Mouse (Mus musculus): ENCODE measurements around the gene Mtrr. TPM values are rescaled to one million over a fixed set of nuclear protein-coding genes. Genes with fewer than 3 reads are reported as not detected.
A peak's percentile ranks its signal among the peaks of the same experiment; 100 is the strongest.
"Not testable (repeated sequence)": the region's sequence is repeated elsewhere in the genome, so short reads cannot be mapped to it uniquely, and the experiment has no call there.

The Mtrr gene
- polyA plus RNA-seq, 1 experiment, result 7.7 TPM

GRCm38 (mm10) chr13:68572247-68572646 is 9.7 kb downstream of the Mtrr start:
- Histone ChIP-seq H3K27ac (ENCODE audit: insufficient read depth, low read length) (no peak overlapping the region), H3K4me1 (ENCODE audit: control insufficient read depth, insufficient read depth, insufficient read length) (no peaks in the 10 kb centered on the region), H3K27me3 (ENCODE audit: control insufficient read depth, insufficient read depth, low read length) (no peaks in the 10 kb centered on the region), H3K36me3 (ENCODE audit: control insufficient read depth, insufficient read depth, low read length) (peaks cover 18% of the 10 kb centered on the region), H3K4me3 (ENCODE audit: extremely low read depth, insufficient read depth, insufficient read length) (no peak overlapping the region)
- TF ChIP-seq POLR2A (IDR thresholded peaks at IDR 0.05; ENCODE audit: low read depth, low read length) (no peak), CTCF (IDR thresholded peaks at IDR 0.05; ENCODE audit: extremely low read depth, insufficient read depth, insufficient read length, insufficient replicate concordance) (no peak)
- DNase-seq (ENCODE audit: low read depth in 1 of 2, low spot score in 2 of 2), result no peak
- WGBS, result 77% methylated on average over 19 of the region's 19 CpGs

- no peak for DNase-seq (ENCODE audit: low read depth in 1 of 2, low spot score in 2 of 2)
- no peak overlapping the region for H3K27ac ChIP-seq (ENCODE audit: insufficient read depth, low read length)
- H3K4me1 ChIP-seq (ENCODE audit: control insufficient read depth, insufficient read depth, insufficient read length), result no peaks in the 10 kb centered on the region
- no peaks in the 10 kb centered on the region for H3K27me3 ChIP-seq (ENCODE audit: control insufficient read depth, insufficient read depth, low read length)
- TF ChIP-seq POLR2A (IDR thresholded peaks at IDR 0.05; ENCODE audit: low read depth, low read length), result no peak
- peak; percentile 43; the same call in 1 of the 2 replicates for TF ChIP-seq CTCF (IDR thresholded peaks at IDR 0.05; ENCODE audit: extremely low read depth, insufficient read depth, insufficient read length, insufficient replicate concordance)
- 78% methylated on average over 17 of the region's 17 CpGs for WGBS
- H3K36me3 ChIP-seq (ENCODE audit: control insufficient read depth, insufficient read depth, low read length), result peaks cover 20% of the 10 kb centered on the region
- H3K4me3 ChIP-seq (ENCODE audit: extremely low read depth, insufficient read depth, insufficient read length), result no peak overlapping the region
These were observed 12.2 kb downstream of the Mtrr start for GRCm38 (mm10) chr13:68569589-68570336.

DNA sequence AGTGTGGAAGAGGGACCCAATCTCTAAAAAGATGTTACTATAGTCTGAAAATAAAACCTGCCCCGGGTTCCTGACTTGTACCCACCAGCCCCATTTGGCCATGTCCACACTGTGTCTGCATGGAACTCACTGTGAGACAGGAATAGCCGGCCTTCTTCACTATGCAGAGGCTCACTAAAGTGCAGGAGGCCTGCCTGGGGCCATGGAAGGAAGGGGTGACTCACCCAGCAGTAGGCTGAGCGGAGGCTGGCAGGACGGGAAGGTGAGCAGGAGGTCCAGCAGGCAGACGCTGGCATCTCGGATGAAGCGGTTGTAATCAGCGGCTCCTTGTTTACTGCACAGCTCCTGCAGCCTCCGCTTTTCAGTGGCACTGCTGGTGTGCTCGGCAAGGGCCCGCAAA is 13.4 kb downstream of the Mtrr start:
- H3K4me3 ChIP-seq (ENCODE audit: extremely low read depth, insufficient read depth, insufficient read length), result no peak overlapping the region
- H3K4me1 ChIP-seq (ENCODE audit: control insufficient read depth, insufficient read depth, insufficient read length), result no peaks in the 10 kb centered on the region
- WGBS, result 94% methylated on average over 11 of the region's 11 CpGs
- H3K27me3 ChIP-seq (ENCODE audit: control insufficient read depth, insufficient read depth, low read length), result no peaks in the 10 kb centered on the region
- peaks cover 24% of the 10 kb centered on the region for H3K36me3 ChIP-seq (ENCODE audit: control insufficient read depth, insufficient read depth, low read length)
- DNase-seq (ENCODE audit: low read depth in 1 of 2, low spot score in 2 of 2), result no peak
- H3K27ac ChIP-seq (ENCODE audit: insufficient read depth, low read length), result no peak overlapping the region
- no peak for TF ChIP-seq POLR2A (IDR thresholded peaks at IDR 0.05; ENCODE audit: low read depth, low read length)
- no peak for TF ChIP-seq CTCF (IDR thresholded peaks at IDR 0.05; ENCODE audit: extremely low read depth, insufficient read depth, insufficient read length, insufficient replicate concordance)

GRCm38 (mm10) chr13:68568110-68568509 is 13.8 kb downstream of the Mtrr start:
- TF ChIP-seq POLR2A (IDR thresholded peaks at IDR 0.05; ENCODE audit: low read depth, low read length) (no peak), CTCF (IDR thresholded peaks at IDR 0.05; ENCODE audit: extremely low read depth, insufficient read depth, insufficient read length, insufficient replicate concordance) (no peak)
- no peak overlapping the region for H3K27ac ChIP-seq (ENCODE audit: insufficient read depth, low read length)
- H3K36me3 ChIP-seq (ENCODE audit: control insufficient read depth, insufficient read depth, low read length), result peaks cover 27% of the 10 kb centered on the region
- no peak for DNase-seq (ENCODE audit: low read depth in 1 of 2, low spot score in 2 of 2)
- H3K4me3 ChIP-seq (ENCODE audit: extremely low read depth, insufficient read depth, insufficient read length), result no peak overlapping the region
- no peaks in the 10 kb centered on the region for H3K4me1 ChIP-seq (ENCODE audit: control insufficient read depth, insufficient read depth, insufficient read length)
- 95% methylated on average over 9 of the region's 9 CpGs for WGBS
- no peaks in the 10 kb centered on the region for H3K27me3 ChIP-seq (ENCODE audit: control insufficient read depth, insufficient read depth, low read length)

- not testable (repeated sequence) for DNase-seq (ENCODE audit: low read depth in 1 of 2, low spot score in 2 of 2); H3K27ac ChIP-seq (ENCODE audit: insufficient read depth, low read length); H3K36me3 ChIP-seq (ENCODE audit: control insufficient read depth, insufficient read depth, low read length); H3K4me3 ChIP-seq (ENCODE audit: extremely low read depth, insufficient read depth, insufficient read length); H3K27me3 ChIP-seq (ENCODE audit: control insufficient read depth, insufficient read depth, low read length); H3K4me1 ChIP-seq (ENCODE audit: control insufficient read depth, insufficient read depth, insufficient read length)
- WGBS, result 27% methylated on average over 6 of the region's 6 CpGs
These were observed 28.6 kb downstream of the Mtrr start for GRCm38 (mm10) chr13:68553391-68553790.

Other genes with a start within 250 kb of the Mtrr start
- gene Fastkd3, start 85 bp upstream of the Mtrr start, polyA plus RNA-seq (2012; rRNA removed), result 5.5 and 11.2 TPM in 2 replicates
- gene 1700001L19Rik, start 15.3 kb upstream of the Mtrr start, polyA plus RNA-seq (2012; rRNA removed), result not detected in 2 replicates

All from spleen, adult 2 months (tissue).